Mouse (Mus musculus) olfactory bulb, adult 2 months (tissue): ENCODE measurements around the gene Pax5.

Experiments used
- CTCF ChIP-seq: fragments of 200-500 bp; IDR thresholded peaks from 2 replicates; pipeline ENCODE4 v1.5.1; 2012; ENCODE audit warnings: low read depth, mild to moderate bottlenecking, low read length, moderate library complexity; ENCODE audit not compliant: insufficient read depth
- POLR2A ChIP-seq: fragments of 200-500 bp; IDR thresholded peaks from 2 replicates; pipeline ENCODE4 v1.6.1; 2012; ENCODE audit warnings: mild to moderate bottlenecking, low read depth, low read length, moderate library complexity; ENCODE audit not compliant: insufficient read depth

DNA sequence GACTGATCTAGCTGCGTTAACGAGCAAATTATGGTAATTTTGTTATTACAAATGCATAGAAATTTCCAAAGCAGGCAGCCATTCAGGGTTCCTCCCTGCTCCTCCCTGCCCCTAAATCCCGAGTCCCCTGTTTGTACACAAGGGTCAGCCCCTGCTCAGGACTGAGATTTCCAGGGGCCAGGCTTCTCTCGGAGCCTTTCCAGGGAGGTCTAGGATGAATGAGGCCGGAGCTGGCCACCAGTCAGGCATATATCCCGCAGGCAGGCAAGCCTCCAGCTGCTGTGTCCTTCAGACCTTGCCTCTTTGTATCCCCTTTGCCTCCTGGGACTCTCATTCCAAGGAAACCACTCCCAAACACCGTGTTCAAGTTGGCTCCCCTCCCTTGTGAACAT is 151.7 kb downstream of the Pax5 start:
- TF ChIP-seq CTCF, result no peak
- TF ChIP-seq POLR2A, result no peak
